Mouse (Mus musculus) c-Kit-positive CD71-negative TER-119-negative erythroid progenitor cells, embryonic 14.5 days (primary cell): ENCODE measurements around the gene Mst1.

Experiments
- DNase-seq: peaks from one replicate; pipeline ENCODE4 v3.0.0-alpha.2; 2013; ENCODE audit warnings: low read depth

The Mst1 gene

DNA sequence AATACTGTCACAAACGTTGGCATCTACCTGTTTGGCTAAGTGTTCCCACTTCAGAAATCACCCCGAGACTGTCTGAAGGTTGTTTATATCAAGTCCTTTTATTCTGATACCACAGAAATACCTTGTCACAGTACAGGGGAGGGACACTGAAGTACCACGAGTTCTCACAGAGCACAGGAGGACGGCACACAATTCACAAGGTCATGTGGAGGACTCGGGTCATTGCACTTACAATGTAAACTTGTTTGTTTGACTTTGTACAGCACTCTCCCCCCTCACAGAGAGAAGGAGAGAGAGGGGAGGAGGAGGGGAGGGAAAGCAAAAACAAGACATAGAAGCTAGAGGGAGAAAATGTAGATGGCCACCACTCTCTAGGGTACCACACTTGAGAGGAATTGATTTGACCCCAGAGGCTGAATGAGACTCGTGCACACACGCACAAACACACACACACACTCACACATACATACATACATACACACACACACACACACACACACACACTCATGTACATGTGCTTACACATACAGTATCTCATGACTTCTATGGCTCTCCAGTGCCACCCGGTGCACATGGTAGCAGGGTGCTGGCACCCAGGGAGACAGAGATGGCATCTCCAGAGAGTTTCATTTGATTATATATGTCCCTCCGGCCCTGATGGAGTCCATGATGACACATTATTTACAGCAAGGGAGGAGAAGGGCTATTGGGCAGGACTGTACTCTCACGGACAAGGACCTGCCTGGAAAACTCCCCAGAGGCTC lies 15.9 kb downstream of the Mst1 start:
- DNase-seq = no peak

DNA sequence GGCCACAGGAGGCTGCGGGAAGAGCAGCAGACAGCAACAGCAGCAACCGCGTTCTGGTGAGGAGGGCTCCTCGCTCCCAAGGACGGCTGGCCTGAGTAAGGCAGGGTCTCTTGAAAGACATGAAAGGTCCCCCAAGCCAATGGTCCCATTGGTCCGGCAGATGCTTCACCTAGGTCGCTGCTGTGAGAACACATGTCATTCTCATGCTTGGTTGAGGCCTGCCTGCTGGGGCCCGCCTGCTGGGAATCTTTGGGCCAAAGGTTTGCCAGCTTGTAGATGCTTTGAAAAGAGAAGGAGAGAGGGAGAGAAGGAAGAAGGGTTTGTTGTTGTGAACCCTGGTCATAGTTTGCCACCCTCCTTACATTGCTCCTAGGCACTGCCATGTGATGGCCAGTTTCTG lies 19.4 kb downstream of the Mst1 start:
- no peak for DNase-seq

DNA sequence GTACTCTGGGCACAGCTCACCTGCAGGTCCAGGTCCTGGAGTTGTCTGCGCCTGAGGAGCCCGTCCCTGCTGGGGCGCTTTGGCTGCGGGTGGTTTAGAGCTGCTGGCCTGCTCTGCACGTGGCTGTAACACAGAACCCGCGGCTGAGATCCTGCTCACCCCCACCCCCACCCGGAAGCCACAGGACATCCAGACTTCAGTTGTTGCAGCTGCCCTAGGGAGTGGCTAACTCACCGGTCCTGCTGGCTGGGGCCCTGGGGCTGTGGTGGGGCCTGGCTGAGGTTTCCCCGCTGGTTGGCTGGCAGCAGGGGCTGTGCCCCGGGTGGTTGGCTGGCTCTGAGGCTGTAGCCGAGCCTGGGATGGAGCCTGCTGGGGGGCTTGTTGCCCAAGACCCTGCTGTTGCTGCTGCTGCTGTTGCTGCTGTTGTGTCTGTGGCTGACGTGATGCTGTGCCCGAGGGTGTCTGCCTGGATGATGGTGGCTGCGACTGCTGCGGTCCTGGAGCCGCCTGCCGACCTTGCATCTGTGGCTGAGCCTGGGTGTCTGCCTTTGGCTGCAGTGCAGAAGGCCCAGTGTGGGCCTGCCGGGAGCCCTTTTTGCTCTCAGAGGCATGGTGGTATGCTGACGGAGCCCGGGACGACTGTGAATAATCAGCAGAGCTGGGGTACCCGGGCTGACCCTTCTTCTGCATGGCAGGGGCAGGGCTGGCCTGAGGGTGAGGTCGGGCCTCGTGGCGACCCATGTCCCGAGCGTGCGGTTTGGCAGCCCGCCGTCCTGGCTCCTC lies 24.7 kb downstream of the Mst1 start:
- DNase-seq = no peak

DNA sequence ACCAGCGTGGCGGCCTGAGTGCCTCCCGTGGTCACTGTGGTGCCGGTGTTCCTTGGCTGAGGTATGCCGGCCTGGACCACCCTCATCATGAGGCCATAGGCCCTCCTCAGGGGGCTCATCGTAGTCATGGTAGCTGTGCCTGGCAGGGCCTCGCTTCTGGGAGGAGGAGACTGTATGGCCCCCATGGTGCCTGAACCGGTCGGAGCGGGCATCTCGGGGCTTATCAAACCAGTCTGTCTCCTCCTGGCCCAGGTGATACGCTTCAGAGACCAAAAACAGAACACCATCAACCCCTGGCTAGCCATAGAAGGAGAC lies 25.3 kb downstream of the Mst1 start:
- DNase-seq = no peak

DNA sequence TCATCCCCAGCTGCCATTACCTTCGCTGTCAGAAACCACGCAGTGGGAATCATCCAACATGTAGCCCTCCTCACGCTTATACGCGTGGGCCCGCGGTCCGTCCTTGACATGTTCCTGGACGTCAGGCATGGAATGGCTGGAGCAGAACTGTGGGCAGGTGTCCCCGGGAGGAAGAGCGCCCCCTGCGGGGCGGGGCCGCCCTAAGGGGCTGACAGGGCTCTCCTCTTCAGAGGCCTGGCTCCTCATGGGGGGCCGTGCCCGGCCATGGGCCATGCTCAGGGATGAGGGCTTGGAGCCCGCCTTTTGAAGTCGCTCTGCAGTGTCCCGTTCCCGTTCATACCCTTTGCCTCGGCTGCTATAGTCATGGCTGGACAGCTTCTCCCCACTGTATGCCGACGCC lies 25.9 kb downstream of the Mst1 start:
- DNase-seq = no peak

DNA sequence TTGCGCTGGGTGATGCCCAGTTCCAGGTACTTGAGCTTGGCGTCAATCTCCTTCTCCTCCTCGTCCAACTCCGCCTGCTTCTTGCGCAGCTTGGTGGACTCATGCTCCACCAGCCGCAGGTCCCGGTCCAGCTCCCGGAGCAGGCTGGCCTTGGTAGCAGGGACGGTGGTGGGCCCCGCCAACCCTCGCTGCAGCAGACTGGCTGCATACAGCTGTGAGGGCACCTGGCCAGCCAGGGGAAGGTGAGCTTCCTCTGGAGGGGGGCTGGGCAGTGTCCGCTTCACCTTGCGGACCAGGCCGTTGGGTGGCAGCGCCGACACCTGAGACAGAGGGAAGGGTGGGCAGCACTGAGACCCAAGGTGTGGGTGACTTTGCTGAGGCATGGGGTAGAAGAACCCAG lies 27.6 kb downstream of the Mst1 start:
- no peak for DNase-seq

DNA sequence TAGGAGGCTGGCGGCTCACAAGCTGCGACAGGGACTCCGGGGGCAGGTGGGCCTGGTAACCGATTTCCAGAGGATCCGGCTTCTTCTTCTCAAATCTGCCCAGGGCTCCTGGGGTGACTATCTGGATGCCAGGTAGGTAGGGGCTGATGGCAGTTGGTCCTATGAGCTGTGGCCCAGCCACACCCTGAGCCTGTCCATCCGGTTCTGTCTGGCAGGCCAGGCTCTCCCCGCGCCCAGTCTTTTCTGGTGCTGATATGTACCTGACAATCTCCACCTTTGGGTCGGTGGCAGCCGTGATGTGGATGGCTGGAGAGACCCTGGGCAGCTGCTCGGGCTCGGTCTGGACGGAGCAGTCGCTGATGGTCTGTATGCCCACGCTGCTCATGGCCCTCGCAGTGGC lies 29.9 kb downstream of the Mst1 start:
- DNase-seq = no peak

DNA sequence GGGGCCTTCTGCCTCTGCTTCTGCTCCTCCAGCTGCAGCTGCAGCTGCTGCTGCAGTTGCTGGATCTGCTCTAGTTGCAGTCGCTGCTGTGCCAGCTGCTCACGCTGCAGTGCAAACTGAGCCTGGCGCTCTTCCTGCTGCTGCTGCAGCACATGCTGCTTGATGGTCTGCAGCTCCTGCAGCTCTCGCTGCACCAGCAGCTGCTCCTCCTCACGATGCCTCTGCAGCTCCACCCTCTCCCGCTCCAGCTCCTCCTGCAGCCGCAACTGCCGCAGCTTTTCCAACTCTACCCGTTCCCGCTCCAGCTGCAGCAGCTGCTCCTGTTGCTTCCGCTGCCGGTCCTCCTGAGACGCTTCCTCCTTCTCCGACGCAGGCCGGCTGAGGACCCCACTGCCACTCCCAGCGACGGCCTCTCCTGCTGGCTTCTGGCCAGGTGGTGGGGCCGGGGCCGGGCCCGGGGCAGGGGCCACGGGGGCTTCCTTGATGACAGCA lies 30.9 kb downstream of the Mst1 start:
- no peak for DNase-seq

DNA sequence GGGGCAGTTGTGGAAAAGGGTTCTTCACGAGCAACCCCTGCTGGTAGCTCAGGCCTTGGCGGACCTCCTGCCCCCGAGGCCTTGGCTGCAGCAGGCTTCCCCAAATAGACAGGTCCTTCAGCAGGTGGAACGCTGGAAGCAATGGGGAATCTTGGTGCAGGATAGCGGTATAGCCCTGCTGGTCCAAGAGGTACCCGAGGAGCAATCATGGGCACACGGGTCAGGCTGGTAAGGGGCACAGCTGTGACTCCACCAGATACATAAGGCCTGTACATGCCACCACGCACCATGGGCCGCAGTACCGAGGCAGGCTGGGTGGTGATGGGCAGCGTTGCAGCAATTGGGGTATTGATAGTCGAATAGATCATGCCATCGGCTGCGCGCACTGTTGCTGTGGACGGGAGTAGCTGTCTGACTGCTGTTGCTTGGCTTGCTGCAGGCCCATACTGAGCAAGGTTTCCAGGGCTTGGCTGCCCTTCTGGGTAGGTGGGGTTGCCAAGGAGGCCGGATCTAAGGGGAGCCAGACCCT lies 31.4 kb downstream of the Mst1 start:
- no peak for DNase-seq

DNA sequence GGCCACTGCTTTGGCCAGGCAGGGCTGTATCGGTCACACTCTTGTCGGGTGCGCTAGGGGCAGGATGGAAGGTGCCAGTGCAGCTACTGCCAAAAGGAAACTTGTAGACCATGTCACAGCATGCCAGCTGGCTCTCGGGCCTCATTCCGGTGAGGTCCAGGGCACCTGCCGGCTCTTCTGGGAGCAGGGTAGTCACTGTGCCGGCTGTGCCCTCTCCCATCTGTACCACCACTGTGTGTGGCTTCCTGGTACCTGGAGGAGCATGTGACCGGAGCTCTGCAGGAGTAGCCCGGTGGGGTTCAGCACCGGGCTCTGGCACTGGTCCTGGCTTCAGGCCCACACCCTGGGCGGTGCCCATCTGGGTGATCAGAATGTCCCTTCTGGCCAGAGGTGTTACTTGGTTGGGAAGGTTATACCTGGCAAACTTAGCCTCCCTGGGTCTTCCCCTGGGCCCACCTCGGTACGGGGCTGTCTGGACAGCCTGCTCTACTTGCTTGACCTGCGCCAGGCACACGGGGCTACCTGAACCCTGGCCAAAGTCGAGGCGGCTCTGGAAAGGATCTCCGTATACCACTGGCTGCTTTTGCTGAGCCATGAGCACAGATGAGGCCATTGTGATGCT lies 32.6 kb downstream of the Mst1 start:
- DNase-seq = no peak

DNA sequence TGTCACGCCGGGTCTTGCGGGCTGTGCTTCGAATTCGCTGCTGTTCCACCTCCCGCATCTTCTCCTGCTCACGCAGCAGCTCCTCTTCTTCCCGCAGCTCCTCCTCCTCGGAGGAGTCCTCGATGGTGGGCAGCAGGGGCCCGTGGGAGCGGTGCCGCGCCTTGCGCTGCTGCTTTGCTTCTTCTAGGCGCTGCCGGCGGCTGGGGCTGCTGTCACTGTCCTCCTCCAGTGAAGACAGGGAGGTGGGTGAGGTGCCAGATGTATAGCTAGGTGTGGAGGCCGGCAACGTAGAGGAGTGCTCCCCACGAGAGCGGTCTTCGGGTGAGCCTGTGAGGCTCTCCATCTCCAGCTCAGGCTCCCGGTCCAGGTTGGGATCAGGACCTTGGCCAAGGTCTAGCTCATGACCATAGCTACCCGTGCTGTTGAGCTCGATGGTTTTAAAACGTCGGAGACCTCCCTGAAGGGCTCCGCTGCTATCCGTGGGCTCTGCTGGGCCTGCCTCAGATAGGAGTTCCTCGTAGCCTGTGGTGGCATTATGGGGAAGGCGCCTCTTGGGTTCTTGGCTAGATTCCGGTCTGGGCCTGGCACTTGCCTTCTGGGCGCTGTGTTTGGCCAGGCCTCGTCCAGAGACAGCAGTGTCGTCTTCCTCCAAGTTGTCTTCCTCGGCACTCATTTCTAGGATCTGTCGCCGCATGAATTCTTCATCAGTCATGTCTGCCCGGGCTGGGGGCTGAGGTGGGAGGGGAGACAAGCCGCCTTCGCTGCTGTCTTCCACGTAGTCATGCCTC lies 35.2 kb downstream of the Mst1 start:
- no peak for DNase-seq

DNA sequence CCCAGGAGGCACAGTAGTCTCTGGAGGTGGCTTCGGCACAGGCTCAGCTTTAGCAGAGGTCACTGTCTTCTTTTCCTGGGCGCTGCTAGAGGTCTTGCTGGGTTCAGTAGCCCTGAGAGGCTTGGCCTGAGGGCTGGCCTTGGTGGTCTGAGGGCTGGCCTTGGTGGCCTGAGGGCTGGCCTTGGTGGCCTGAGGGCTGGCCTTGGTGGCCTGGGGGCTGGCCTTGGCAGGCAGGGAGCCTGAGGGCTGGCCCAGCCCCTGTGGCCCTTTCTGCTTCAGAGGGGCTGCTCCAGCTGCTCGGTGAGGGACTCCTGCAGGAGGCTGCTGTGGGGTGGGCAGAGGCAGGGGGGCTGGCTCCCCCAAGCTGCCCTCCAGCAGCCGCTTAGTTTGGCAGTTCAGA lies 36.9 kb downstream of the Mst1 start:
- no peak for DNase-seq

DNA sequence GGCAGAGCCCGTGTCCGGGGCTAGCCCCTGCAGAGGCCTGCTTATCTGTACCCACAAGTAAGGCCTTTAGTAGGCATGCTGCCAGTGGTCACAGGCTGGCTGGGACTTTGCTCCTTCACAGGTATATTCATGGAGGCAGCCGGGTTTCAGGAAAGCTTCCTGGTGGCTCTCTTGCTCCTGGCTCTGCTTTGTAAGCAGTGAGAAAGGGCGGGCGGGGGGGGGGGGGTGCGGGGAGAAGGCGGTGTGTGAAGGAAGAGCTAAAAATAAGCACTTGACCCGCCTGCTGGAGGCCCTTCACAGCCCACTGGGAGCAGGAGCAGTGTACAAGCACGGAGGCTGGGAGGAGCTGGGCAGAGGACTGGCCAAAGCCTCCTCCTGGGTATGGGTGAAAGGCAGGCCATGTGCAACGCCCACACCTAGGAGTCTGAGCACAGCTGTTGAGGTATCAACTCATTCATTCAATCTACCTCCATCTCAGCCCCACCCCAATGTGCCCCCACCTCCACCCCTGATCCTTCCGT lies 39.7 kb downstream of the Mst1 start:
- no peak for DNase-seq

DNA sequence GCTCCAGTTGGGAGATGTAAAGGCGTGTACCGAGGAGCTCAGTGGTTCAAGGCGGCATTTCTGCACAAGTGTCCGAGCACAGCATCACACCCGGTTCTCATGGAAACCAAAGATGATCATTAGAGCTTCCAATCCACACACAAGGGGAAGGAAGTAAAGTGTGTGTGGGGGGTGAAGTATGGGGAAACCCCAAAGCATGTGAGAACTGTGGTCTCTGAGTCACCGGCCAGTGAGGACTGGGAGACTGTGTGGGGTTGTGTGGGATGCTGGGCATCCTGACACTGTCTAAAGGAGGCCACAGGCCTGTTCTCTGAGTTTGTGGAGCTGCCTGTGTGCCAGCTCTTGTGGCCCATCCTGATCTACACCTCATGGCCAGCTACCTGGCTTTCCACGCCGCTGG lies 40.4 kb downstream of the Mst1 start:
- peak; percentile 67 for DNase-seq

DNA sequence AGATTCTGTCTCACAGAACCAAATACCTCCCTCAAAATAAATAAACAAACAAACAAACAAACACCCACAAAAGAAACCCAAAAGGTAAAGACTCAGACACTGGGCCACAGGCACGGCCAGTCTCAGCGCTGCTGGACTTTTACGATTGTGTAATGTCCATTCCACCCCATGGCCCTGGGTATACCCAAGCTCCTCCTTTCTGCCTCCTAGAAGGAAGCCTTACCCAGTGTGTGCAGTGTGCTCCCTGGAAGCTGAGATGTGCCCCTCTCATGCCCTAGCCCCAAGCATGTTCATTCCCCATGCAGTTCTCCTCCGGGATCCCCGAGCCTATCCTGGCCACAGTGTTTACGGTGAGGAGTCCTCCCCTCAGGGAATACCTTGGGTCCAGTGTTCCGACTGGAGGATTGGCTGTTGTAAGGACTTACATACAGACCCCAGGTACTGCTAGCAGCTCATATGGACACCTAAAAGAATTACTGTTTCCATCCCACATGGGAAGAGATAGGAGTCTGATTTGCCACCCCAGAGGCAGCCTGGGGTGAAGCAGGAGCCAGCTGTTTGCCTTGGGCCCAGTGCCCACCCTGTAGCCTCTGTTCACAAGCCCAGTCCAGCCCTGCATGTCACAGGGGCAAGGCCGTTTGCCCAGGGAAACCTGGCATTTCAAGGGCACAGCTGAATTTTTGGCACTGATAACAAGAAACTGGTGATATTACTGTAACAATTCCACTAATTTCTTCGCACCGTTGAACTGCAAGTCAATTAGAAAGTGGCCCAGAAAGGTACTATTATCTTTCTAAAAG lies 41.1 kb downstream of the Mst1 start:
- DNase-seq = no peak

DNA sequence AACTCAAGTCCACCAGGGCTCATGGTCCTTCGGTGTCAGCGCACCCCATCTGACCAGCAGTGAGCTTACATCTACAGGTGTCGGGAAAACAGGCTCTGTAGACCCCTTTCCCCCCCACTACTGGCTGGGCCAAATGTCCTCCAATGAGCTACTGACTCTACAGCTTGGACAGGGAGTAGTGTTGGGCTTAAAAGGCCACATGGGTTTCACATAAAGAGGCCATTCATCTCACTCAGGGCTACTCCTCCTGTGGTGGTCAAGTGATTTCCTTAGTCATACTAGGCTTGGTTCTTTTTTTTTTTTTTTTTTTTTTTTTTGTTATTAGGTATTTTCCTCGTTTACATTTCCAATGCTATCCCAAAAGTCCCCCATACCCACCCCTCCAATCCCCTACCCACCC lies 43.7 kb downstream of the Mst1 start:
- DNase-seq = no peak

DNA sequence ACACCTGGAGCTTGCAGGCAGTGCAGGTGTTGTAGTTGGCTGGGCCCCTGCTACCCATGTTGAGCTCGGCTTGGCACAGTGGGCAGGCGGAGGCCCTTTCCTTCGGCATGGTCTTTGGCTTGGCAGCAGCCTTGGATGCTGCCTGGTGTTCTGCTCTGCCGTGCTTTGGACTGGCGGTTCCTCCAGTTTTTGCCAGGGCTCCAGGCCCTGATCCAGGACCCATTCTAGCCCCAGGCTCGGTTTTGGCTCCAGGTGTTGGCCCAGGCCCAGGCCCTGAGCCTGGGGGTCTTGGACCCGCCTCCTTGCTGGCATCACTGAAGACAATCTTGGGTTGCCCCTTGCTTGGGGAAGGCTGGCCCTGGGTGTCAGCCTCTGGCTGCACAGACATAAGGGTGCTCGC lies 45.5 kb downstream of the Mst1 start:
- no peak for DNase-seq

DNA sequence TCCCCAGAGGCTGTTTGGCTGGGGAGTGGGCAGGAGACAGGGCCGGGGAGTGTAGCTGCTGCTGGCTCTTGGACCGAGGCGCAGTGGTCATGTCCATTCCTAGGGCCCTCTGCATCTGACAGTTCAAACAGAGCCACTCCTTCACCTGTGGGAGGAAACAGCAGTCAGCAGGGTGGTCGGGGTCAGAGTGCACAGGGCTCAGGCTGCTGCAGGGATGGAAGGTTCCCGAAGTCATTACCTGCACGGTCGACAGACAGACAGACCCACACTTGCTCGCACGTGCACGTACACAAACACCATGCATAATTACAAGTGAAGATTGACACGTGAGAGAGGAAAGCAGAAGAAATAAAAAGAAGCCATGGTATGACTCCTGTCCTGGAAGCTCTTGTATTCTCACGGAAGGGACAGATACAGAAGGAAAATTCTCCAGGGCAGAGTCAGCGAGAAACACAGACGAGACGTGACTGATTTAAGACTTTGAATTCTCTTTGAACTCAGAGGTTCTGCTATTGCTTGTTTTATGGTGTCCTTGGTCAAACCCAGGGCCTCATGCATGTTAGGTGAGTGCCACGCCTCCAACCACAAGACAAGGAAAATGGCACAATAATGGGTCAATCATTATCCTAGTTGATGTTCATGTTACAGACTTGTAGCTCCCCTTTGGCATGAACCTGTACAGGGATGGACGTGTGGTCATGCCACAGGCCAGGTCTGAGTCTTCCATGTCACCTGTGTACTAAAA lies 46.4 kb downstream of the Mst1 start:
- no peak for DNase-seq

DNA sequence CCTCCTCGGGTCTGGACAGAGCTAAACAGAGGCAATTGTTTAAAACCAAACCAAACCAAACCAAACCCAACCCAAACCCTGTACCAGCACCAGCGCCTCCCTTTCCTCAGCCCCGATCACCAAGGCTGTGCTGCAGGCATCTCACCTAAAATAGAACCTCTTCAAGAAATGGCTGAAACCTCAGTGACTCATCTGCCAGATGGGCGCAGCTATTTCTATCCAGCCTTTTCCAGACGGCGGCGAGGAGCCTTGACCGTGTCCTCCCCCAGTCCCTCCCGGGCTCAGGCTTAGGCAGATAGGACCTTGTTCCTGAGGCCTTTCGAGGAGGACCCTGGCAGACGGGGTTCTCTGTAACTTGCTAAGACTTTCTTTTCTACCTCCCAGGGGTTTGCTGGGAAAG lies 48.0 kb downstream of the Mst1 start:
- no peak for DNase-seq
